Mouse (Mus musculus) CD8-positive naive resting alpha-beta T cell, adult 2 months (primary cell): ENCODE results near the gene Olfr186.
"Not testable (repeated sequence)": the region's sequence is repeated elsewhere in the genome, so short reads cannot be mapped to it uniquely, and the experiment has no call there.

Source experiments
- DNase-seq, 2 experiments: peaks; one replicate each; pipeline ENCODE4 v3.0.0; 2022; ENCODE audit warnings: low read depth in 2 of 2, low spot score in 2 of 2

Gene Olfr186

GRCm38 (mm10) chr16:59030191-59030590, at the start of gene Olfr186:
Gene Olfr186, minus strand, starts transcription at chr16:59030291.
- DNase-seq = no peak

DNA sequence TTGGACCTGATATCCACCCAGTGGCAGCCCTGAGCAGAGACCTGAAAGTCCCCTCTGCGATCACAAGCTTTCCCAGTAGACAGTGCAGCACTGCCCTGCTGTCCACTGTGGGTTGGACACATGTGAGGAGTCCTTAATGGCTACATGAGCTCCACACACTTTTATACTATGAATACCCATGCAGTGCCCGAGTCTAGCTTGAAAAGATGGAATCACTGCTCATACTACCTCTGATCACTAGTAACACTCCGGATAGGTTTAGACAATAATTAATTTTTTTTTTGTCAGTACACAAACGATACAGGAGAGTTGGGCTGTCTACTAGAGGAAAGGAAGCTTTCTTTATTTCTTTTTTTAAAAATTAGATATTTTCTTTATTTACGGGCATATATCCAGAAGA, 47.8 kb upstream of the Olfr186 start, which contains the start of gene Olfr190:
Gene Olfr190, minus strand, starts transcription at position 101 of the 400 bp plus-strand sequence.
- no peak for DNase-seq

- DNase-seq = no peak
These were observed 43.4 kb upstream of the Olfr186 start for GRCm38 (mm10) chr16:59073520-59073919.

DNA sequence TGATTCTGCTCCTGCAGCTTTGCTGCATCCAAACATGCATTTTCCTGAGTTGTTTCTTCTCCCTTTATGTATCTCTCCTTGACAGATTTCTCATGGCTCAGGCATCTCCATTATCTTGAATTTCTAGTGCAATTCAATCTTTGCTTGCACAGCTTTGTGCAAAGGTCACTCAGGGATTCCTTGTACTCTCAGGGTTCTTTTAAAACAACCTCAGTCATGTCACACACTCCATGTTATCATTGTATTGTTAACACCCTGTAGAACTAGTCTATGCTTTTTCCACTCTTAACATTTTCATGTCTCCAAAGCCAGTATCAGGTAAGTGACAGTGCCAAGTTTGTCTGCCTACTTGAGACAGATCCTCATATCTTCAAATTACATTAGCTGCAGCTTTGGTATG, 41.7 kb upstream of the Olfr186 start:
- no peak for DNase-seq

DNA sequence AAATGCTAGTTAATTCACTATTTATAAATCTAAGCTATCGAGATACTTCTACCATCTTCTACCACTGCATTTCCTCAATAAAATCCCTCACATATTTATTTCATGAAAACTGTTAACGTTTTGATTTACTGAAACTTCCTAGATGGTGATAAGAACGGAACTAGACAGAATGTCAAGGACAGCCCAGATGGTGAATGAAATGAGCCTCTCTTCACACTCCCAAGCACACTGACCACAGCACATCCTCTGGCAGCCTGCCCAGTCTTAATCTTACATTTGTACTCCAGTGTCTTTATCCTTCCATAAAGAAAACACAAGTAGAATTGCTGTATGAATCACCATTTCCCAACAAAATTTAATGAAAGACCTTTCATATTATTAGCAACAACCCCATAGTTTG, 32.3 kb upstream of the Olfr186 start:
- DNase-seq = not testable (repeated sequence)

DNA sequence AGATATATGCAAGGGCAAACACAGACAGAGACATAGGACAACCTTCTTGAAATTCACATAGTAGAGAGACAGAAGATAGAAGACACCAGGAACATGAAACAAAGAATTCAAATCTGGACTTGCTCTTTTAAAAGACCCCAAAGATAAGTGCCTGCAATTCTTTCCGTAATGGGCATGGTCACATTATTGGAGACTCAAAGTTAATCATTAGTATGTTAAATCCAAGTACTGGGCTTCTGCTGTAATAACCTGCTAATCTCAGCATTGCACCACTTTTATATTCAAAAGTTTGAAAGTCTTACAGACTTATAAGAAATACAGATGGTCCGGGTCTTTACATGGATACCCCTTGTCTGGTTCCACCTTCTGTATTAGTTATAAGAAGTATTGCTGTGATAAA, 19.2 kb upstream of the Olfr186 start:
- DNase-seq = not testable (repeated sequence)

GRCm38 (mm10) chr16:59048860-59049259, 18.8 kb upstream of the Olfr186 start:
- DNase-seq = no peak

GRCm38 (mm10) chr16:59047579-59047978, 17.5 kb upstream of the Olfr186 start:
- no peak for DNase-seq

GRCm38 (mm10) chr16:59045835-59046234, 15.7 kb upstream of the Olfr186 start:
- DNase-seq = no peak

GRCm38 (mm10) chr16:59039710-59040109, 9.6 kb upstream of the Olfr186 start, which contains the start of gene Olfr187:
Gene Olfr187, minus strand, starts transcription at chr16:59039767.
- DNase-seq = no peak

- no peak for DNase-seq
These were observed 16.6 kb downstream of the Olfr186 start for GRCm38 (mm10) chr16:59013357-59014018.

- DNase-seq = no peak
These were observed 22.9 kb downstream of the Olfr186 start for GRCm38 (mm10) chr16:59007146-59007545.

GRCm38 (mm10) chr16:58995057-58995456, 35.0 kb downstream of the Olfr186 start, which contains the start of gene Olfr183:
Gene Olfr183, plus strand, starts transcription at chr16:58995357.
- DNase-seq = no peak
